Mouse (Mus musculus): ENCODE data around the gene Senp2. TPM values are rescaled to one million over a fixed set of nuclear protein-coding genes. Genes with fewer than 3 reads are reported as not detected.

Gene Senp2
- total RNA-seq, 2 experiments from 2014 or later: 99.1 to 101 TPM

- intact Hi-C loops (cut with DNase I): no loop called here
- DNase-seq (ENCODE audit: low spot score in 2 of 2): no peak
Measured at GRCm38 (mm10) chr16:22080125-22080710, 70.9 kb downstream of the Senp2 start.

- DNase-seq (ENCODE audit: low spot score in 2 of 2): no peak
- intact Hi-C loops (cut with DNase I): no loop called here
Measured at GRCm38 (mm10) chr16:22085411-22085810, 76.1 kb downstream of the Senp2 start.

DNA sequence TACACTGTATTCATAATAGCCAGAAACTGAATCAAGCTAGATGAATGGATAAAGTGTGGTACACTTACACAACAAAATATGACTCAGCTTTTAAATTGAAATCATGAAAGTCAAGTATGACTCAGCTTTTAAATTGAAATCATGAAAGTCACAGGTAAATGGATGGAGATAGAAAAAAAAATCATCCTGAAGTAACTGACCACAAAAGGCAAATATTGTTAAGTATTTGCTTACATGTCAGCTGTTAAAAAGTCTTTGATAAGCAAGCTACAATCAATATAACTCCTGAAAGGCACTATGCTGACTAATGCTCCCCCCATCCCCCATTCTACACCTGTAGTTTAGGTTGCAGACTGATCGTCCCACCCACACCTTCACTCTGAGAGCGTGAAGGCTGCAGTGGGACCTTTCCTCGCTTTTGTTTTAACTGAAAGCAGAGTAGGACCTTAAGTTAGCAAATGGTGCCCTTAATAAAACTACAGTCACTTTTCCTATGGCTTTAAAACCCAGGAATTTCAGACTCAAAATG, 82.0 kb downstream of the Senp2 start:
- intact Hi-C loops (cut with DNase I): no loop called here
- no peak for DNase-seq (ENCODE audit: low spot score in 2 of 2)

GRCm38 (mm10) chr16:22095751-22096150, 86.5 kb downstream of the Senp2 start:
- DNase-seq (ENCODE audit: low spot score in 2 of 2): no peak
- intact Hi-C loops (cut with DNase I): no loop called here

- DNase-seq (ENCODE audit: low spot score in 2 of 2): no peak
- intact Hi-C loops (cut with DNase I): no loop called here
Measured at GRCm38 (mm10) chr16:22097659-22098058, 88.4 kb downstream of the Senp2 start.

Other genes starting within 250 kb of the Senp2 start
- gene Ehhadh, start 221.7 kb upstream of the Senp2 start, total RNA-seq (2021): 1 to 10 TPM; 1.5 to 1.7 TPM
- gene Map3k13, start 215.1 kb upstream of the Senp2 start, total RNA-seq (2021): 10 to 100 TPM; 14.7 to 16.0 TPM
- 10 to 100 TPM; 15.7 to 17.7 TPM for gene Tmem41a, start 61.9 kb upstream of the Senp2 start, total RNA-seq (2021)
- gene Liph, start 13.8 kb upstream of the Senp2 start, total RNA-seq (2021): under 1 TPM; 0.30 to 0.41 TPM
- 1 to 10 TPM; 1.9 to 2.0 TPM for gene Igf2bp2, start 153.8 kb downstream of the Senp2 start, total RNA-seq (2021)